Mouse (Mus musculus) gastrocnemius, adult 8-10 months (tissue): ENCODE data around the gene Pbx3. TPM values are rescaled to one million over a fixed set of nuclear protein-coding genes. Genes with fewer than 3 reads are reported as not detected.

Experiments
- DNase-seq, 2 experiments: peaks; one replicate each; pipeline ENCODE4 v3.0.0; 2022; ENCODE audit warnings: low spot score in 2 of 2
- total RNA-seq, 4 experiments: library from RNA; stranded (reverse); gene quantifications; 2 replicates each; pipeline ENCODE4 v1.2.4; 2022

Pbx3 gene
- 1 to 10 TPM; 1.3 to 1.9 (median 1.6) TPM for total RNA-seq

DNA sequence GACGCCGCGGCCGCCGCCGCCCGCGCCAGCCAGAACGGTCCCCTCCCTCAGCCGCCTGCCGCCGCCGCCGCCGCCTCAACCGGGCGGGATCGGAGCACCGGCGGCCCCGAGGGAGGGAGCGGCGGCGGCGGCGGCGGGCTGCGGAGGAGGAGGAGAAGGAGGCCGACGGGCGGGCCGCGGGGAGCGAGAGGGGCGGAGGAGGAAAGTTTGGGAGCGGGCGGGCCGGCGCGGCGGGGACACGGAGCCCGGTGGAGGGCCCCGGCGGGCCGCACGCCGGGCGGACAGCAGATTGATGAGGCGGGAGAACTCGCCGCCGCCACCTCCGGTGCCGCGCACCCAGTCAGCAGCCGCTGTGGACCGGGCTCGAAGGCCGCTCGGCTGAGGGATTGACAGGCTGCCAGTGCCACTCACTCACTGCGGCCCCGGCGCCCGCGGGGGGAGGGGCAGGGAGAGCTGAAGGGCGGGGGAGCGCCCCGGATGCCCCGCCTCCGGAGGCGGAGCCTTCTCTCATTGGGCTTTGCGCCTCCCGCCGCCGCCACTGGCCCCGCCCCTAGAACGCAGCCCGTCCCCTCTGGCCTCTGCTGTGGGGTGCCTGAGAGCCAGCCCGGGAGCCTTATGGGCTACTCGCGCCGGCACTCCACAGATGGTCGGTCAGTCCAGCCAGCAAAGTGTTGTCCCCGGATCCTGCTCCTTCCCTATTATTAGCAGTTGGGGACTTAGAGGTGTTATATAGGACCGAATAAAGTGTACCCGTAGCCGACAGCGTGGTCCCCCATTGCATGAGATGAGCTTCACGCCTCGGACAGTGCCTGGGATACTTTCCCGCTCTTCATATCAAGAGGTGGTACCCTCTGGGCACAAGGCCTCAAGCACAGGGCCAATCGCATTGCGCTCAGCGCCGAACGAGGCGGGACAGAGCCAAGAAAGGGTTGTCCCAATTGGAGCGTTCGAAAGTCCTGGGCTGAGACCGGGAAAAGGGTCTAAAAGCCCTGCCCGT, at the start of gene Pbx3:
Gene Pbx3 (minus strand): TSS at position 838 of the 997 bp plus-strand sequence.
- peak; percentile 91 to 94 for DNase-seq

- DNase-seq: no peak
These were observed 47.3 kb upstream of the Pbx3 start for GRCm38 (mm10) chr2:34420256-34420655.

DNA sequence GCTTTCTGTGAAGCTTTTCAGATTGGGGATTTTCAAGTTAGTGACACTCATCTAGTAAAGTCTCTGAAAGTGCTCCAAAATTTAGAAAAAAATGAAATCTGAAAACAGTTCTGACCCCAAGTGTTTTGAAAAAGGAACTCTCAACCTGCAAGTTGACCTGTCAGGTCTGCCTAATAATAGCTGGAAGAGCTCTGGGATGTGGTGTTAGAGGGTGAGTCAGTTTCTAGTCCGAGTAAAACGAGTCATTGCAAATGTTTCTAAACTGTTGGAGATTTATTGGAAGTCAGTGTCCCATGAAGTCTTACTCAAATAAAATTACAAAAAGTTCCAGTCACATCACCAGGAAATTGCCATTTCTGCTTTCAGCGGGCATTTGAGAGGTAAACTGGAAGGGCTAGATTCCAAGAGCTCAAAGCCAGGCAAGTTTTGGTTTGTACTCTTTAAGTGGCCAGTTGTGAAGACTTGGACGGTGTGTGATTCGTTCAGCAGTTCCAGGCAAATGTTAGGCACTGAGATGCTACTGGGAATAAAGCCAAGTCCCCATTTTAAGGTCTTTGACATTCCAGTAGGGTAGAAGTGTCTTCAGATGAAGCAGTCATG, 36.9 kb upstream of the Pbx3 start:
- DNase-seq: no peak

DNA sequence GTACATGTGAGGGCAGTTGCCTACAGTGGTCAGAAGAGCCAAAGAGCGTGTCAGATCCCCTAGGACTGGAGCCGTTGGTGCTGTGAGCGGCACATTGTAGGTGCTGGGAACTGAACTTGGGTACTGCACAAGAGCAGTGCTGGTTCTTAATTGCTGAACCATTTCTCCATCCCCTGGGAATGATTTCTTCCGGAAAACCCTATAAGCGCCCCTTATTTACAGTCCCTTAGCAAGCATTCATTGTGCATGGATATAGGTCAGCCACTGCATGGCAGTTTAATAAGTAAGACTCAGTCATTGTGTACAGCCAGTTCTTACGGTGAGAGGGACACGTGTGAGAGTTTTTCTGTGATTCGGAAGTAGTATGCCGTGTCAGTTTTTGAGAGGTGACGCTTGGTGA, 35.4 kb upstream of the Pbx3 start:
- DNase-seq: no peak

DNA sequence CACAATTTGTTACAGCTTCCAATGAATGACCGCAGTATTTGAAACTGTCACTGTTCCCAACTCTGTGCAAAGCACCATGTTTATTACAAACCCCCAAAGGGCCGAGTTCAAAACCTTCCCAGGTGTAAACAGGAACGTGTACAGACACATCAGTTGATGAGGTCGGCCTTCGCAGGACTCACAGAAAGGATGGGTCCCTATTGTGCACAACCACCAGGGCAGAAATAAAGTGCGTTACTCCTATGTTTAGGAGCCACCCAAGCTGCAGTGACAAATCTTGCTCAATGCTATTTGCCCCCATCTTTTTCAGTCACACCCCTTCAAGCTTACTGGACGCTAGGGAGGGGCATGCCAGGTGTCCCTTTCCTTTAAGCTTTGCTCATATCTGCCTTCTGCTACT, 34.7 kb upstream of the Pbx3 start:
- no peak for DNase-seq

- peak; percentile 98 for DNase-seq
These were observed 33.9 kb upstream of the Pbx3 start, which contains the start of gene Mapkap1 for GRCm38 (mm10) chr2:34406601-34407464. Gene Mapkap1, plus strand, starts transcription at chr2:34406771.

DNA sequence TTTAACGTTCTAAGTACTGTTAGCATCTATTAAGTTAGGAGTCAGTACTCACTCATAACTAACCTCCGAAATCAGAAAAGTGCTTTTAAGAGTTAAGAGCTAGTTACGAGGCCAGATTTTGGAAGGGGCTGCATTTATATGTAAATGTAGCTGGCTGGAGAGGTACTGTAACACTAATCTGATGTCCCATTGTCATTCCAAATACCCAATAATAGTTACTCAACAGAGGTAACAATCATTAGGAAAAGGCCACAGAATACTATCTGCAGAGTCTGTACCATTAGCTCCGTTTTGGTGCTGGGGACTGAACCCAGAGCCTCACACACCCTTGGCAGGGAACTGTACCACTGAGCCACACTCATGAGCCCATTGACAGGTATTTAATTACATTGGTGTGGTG, 26.6 kb upstream of the Pbx3 start:
- no peak for DNase-seq

DNA sequence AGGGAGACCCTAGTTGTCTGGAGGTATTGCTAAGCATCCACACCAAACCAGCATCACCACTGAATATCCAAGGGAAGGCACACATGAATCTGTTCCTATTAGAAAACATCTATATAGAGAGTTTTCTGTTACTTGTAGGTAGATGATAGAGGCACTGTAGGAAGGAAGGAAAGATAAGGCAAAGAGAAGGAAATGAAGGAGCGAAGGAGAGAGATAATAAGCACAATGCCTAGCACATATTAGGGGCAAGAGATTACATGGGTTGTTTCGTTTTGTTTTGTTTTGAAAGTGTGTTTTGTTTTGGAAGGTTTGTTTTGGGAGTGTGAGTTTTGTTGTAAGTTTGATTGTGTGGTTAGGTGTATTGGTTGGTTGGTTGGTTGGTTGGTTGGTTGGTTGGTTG, 6.0 kb upstream of the Pbx3 start:
- DNase-seq: no peak

GRCm38 (mm10) chr2:34374349-34374748, 1.4 kb upstream of the Pbx3 start:
- no peak for DNase-seq

DNA sequence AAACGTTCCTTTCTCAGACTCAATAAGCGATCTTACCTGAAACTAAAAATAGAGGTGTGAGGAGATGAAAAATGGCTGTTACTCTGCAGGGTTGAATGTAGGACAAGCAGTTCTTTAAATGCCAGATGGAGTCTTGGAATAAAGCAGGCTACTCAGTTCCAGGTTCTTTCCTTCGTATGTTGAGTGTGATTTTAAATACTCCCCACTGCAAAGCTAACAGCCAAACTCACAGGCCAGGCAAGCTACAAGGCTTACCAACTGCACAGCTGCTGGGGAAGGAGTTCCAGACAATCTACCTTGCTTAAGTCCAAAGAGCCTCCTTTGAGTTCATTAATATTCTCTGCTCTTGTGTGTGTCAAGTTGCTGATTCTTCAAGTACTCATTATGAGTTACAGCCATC, 944 bp upstream of the Pbx3 start:
- DNase-seq: no peak

DNA sequence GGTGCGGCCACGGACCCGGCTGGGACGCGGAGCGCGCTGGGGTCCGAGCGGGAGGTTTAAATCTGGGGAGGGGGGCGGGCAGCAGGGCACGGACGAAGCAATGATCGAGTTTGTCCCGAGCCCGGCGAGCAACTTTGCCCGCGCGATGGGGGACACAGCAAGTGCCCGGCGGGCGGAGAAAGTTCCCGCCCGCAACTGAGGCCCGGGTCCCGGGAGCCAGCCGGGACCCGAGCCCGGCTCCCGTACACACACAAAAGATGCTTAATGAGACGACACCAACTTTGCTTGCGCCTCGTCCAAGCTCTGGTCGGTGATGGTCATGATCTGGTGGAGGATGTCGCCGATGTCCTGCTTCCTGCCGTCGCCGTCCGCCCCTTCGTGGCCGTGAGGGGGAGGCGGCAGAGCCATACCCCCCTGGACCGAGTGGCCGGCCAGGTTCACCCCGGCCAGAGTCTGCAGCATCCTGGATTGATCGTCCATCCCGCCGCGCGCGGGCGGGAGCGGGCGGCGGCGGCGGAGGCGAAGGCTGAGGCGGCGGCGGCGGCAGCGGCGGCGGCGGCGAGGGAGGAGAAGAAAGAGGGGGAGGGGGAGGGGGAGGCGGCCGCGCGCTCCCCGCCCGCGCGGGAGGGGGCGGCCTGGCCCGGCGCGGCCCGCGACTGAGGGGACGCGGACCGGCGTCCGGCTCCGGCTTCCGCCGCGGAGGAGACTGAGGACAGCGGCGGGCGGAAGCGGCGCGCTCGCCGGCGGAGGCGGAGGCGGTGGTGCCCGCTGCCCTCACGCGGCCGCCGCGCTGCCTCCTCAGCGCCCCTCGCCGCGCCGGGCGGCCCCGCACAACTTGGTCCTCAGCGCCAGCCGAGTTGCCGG, 1.3 kb downstream of the Pbx3 start:
- DNase-seq: peak in 1 of 2 experiments; percentile 6

GRCm38 (mm10) chr2:34370725-34371440, 2.1 kb downstream of the Pbx3 start:
- DNase-seq: peak in 1 of 2 experiments; percentile 12

DNA sequence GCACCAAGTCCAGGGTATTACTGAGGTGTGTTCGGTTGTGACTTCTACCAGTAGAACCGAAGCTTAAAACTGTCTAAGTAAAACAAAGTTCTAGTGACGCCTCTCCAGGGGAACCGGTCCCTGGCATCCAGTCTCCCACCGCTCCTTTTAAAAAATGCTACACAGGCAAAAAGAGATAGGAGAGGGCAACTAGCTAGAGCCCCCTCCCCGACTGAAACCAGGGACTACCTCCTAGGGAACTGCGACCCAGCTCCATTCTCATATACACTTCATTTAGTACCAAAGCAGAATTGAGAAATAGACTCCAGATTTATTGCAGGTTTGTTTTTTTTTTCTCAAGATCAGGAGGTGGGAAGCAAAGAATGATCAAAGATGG, 2.6 kb downstream of the Pbx3 start:
- DNase-seq: no peak

GRCm38 (mm10) chr2:34368396-34368795, 4.5 kb downstream of the Pbx3 start:
- no peak for DNase-seq

GRCm38 (mm10) chr2:34367024-34367423, 5.9 kb downstream of the Pbx3 start:
- no peak for DNase-seq

GRCm38 (mm10) chr2:34363678-34364077, 9.3 kb downstream of the Pbx3 start:
- DNase-seq: no peak

- no peak for DNase-seq
These were observed 17.1 kb downstream of the Pbx3 start for GRCm38 (mm10) chr2:34355801-34356211.

DNA sequence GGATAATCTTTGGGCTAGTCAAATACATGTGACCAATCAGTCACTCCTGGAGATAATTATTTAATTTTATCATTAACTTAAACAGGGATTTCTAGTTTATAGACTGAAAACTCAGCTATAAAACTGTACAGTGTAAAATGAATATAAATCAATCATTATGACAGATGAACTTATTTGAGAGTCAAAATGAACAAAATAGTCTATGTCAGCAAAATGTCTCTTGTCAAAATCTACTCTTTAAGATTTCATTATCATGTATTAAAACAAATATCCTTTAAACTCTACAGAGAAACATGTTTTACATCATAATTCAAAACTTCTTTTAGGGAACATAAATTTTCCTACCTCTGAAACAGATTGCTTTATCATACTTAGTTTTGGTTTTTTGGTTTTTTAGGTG, 20.9 kb downstream of the Pbx3 start:
- DNase-seq: no peak

DNA sequence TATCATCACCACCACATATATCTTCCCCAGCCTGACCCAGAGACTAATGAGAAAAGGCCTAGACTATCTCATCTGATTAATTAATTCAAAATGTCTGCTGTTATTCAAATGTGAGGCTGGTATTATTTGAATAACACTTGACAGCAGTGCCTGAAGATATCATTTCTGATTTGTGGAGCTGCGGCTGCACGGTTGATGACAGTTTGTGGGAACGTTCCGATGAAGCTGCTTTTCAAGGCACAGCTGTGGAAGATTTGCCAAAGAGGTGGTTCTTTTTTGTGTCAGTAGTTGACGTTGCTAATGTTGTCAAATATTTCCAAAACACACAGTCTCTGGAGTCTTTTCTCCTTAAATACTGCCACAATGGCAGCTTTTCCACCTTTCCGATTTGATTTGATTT, 25.8 kb downstream of the Pbx3 start:
- DNase-seq: no peak

DNA sequence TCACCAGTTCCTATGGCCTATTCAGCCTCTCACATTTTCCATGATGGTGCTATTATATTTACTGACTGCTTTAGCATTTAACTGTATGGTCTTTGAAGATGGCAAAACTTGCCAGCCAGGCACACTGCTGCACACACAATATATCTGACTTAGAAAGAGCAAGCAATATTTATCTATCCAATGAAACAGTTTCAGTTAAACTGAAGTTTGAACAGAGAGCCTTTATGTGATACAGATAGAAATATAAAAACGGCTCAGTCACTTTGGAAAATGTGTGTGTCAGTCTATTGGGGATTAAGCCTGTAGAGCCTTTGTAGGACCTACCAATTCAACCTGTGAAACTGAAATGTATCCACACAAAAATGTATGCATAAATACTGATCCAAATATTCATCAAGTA, 74.3 kb downstream of the Pbx3 start:
- DNase-seq: no peak
